Mouse (Mus musculus) cerebellum, postnatal 14 days (tissue): ENCODE measurements around the gene Vsir.
A peak's percentile ranks its signal among the peaks of the same experiment; 100 is the strongest.

Experiments
- DNase-seq, 2 experiments: peaks; one replicate each; pipeline ENCODE4 v3.0.0; 2021; ENCODE audit warnings: mixed read lengths in 2 of 2

Gene Vsir

DNA sequence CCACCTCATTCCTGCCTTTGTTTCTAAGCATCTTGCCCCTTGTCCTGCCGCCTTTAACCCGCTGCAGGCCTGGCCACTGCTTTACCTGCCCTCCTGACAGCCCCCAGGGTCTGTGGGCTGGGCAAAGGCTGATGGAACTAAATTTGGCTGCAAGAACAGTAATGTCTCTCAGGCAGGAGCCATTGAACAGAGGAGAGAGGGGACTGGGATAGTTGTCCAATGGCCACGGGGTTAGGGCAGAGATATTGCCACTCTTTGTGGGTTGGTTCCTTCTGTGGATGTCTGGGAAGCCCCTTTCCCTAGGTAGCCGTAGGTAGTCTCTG is 7.3 kb downstream of the Vsir start:
- DNase-seq = no peak

- no peak for DNase-seq
Measured at GRCm38 (mm10) chr10:60354881-60355677, 8.4 kb downstream of the Vsir start.

GRCm38 (mm10) chr10:60357441-60357840 is 10.8 kb downstream of the Vsir start:
- no peak for DNase-seq

- no peak for DNase-seq
Measured at GRCm38 (mm10) chr10:60357901-60358300, 11.2 kb downstream of the Vsir start.

GRCm38 (mm10) chr10:60358776-60359175 is 12.1 kb downstream of the Vsir start:
- no peak for DNase-seq

DNA sequence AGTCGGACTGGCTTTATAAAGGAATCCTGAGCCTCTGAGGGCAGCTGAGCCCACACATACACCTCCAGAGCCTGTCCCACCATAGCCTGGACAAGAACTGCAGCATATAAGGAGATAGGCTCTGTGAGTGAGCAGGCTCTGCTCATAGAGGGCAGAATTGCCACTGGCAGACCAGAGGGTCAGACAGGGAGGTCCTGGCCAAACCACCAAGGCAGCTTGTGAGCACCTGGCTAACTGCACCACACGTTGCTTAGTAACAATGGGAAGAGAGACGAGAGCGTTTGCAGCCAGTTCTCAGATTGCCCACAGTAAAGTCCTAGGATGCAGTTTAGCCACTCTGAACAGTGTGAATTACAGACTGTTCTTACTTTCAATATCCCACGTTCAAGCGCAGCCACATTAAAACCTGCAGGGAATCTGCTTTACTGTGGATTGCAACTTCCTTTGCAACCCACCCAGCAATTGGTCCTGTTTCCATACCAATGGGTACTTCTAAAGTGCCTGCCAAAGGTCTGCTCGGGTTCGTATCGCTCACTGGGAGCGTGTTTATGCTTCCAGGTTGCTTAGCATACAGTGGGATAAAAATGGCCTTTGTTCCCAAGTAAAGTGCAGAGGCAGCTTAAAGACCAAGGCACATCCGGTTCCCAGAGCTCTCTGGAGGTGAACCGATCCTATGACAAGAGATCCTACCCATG is 15.1 kb downstream of the Vsir start:
- DNase-seq = peak; percentile 50

DNA sequence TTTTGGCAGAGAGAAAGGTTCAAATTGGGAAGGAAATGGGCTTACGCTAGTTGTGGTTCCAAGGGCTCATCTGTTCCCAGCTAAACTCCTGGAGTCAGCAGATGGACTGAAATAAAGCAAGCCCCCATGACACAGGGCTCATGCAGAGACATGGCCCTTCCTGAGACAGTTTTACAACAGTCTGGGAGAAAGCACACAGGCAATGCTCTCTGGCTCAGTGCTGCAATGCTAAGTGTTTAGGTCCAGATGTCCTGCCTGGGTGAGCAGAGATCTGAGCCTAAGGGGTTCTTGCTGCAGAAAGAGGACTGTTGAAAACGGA is 15.6 kb downstream of the Vsir start:
- DNase-seq = peak in 1 of 2 experiments; percentile 37

DNA sequence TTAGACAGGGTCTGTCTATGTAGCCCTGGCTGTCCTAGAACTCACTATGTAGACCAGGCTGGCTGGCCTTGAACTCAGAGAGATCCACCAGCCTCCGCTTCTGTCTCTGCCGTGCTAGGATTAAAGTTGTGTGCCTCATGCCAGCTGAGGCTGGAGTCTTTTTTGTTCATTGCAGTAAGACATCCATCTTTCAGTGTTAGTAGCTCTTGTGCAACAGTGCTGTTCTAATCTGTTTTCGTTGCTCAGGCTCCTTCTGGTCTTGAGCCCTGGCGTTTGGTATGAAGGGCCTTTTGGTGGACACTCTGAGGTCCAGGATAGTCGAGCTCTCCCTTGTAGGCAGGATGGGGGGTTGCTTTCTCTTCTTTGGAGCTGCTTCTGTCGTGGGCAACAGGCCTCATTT is 16.8 kb downstream of the Vsir start:
- DNase-seq = no peak

DNA sequence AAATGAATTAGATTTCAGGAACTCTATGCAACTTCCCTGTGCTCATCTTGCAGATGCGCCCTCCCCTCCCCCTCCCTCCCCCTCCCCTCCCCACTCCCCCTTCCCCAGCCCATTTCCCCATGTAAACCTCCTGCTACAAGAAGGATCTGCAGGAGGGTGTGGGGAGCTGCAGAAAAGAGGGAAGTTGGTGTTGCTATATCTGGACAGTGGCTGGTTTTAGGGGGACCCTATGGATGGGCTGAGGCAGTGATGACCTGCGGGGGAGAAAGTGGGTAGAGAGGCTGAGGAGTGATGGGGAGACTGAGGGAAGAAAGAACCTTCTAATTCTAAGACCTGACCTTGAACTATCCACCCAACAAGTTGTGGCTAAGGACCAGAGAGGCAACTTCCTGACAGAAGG is 20.5 kb downstream of the Vsir start:
- no peak for DNase-seq

- DNase-seq = no peak
Measured at GRCm38 (mm10) chr10:60367904-60368303, 21.3 kb downstream of the Vsir start.

- DNase-seq = no peak
Measured at GRCm38 (mm10) chr10:60369405-60369804, 22.8 kb downstream of the Vsir start.

GRCm38 (mm10) chr10:60370098-60370497 is 23.4 kb downstream of the Vsir start:
- peak; percentile 67 to 68 for DNase-seq

DNA sequence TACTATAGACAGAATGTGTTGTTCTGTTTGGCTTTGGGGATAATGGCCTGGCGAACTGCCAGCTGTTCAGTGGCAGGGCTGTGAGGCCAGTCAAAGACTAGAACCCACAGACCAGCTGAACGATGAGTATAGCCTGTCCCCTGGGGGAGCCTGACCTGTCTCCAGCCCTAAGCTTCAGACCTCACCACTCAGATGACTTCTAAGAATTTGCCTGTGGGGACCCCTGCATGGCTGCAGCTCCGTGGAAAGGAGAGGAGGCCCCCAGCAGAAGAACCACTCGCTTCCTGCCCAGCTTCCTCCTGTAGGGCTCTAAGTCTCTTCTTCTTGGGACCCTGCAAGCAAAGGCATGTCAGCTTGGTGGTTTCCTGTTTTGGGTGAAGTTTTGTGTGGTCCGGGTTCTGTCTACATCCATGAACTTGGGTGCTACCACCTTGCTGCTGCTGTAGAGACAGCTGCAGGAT is 24.0 kb downstream of the Vsir start:
- peak; percentile 33 to 54 for DNase-seq

GRCm38 (mm10) chr10:60371596-60372386 is 25.1 kb downstream of the Vsir start:
- DNase-seq = no peak

DNA sequence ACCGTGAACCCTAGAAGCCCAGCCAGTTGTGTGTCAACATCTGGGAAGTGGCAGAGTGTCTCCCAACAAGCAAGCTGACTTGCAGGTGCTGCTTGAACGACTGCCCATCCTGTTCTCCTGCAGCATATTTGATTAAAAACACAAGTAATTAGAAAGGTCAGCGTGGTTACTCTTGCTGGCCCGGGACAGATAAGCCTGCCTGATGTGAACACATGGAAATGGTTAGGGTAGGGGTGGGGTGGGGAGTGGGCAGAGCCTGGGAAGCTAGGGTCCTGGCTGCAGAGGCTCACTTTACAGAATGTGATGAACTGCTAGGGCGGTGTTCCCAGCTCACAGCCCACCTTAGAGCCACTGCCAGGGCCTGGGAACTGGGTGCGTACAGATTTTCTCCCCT is 26.9 kb downstream of the Vsir start:
- no peak for DNase-seq

DNA sequence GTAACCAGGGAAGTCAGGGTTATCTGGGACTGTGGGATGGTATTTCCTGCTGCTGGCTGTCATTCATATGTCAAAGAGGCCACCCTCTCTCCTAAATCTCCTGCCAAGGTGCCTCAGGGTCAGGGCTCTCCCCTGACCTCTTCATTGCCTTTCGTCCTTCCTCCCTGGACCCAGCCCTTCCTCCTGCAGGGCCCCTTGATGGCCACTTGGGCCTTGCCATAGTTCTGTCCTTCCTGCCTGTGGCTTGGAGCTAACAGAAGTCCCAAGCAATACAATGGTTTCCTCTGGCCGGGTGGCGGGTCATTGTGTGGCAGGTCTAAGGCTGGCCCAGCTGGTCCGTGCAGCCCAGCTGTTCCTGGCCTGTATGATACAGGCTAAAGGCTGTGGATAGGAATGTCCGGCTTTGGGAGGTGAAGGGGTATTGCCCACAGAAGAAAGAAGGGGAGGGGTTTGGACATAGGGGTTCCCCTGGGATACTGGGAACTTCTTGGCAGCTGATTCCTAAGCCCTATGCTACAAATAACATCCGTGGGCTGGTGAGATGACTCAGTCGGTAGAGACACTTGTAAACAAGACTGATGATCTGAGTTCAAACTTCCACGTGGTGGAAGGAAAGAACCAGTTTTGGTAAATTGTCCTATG is 27.4 kb downstream of the Vsir start:
- DNase-seq = no peak

DNA sequence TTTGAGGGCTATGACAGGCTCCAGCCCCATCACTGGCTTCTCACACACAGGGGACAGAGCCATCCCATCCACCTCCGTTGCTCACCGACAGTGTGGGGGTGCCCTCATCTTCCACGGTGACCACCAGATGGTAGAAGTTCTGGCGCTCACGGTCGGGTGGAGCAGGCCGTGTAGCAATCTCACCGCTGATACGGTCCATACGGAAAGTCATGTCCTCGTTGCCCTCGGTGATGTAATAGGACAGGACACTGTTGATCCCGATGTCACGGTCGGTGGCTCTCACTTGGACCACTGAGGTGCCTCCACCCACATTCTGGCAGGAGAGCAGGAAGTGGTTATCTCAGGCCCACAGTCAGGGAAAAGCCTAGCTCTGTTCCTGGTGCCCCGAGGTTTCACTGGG is 30.1 kb downstream of the Vsir start:
- peak; percentile 31 to 40 for DNase-seq

GRCm38 (mm10) chr10:60379419-60379957 is 32.8 kb downstream of the Vsir start:
- DNase-seq = no peak

DNA sequence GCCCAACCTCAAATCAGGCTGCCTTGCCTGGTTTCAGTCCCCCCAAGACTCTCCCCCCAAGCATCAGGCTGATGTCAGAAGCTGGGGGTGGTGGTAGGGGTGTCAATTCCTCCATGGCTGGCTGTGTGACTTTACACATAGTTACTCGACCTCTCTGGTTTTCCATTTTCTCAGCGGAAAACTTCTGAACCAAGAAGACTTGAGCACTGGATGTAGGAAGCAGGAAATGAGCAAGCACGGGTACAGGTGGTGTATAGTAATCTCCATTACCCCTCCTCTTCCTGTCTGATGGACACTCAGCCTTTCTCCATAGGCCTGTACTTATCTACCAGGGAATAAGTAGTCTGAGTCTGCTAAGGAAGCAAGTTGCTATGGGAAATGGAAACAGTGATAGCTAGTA is 33.6 kb downstream of the Vsir start:
- no peak for DNase-seq

DNA sequence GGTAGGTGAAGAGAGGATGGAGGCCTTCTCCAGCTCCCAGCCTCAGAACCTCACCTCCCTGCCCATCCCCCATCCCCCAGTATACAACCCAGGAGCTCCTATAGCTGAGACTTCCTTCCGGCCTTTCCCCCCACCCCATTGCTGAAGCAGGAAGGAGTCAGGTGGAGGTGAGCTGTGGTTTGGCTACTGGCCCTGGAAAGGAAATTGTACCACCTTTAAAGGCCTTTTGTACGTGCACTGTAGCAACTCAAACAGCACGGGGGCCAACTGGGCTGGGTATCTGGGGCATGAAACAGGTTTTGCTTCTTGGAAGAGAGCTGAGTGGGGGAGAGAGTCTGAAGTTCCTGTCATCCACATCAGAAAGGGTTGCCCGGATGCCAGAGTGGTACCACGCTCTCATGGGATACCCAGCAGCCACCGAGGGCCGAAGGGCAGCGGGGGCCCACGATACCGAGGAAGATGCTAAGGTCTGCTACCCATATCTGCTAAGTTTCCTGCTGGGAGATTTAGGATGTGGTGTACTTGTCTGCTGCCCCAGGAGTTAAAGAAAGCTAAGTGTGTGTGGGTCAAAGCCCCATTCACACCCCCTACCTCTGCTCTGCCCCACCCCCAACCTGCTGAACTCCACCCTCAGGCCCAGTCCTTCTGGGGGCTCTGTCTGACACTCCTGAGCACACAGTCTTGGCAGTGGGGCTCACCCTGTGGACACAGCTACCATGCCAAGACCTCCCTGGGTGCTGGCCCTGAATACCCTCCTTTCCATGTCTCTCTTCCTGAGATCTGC is 34.7 kb downstream of the Vsir start:
- no peak for DNase-seq

DNA sequence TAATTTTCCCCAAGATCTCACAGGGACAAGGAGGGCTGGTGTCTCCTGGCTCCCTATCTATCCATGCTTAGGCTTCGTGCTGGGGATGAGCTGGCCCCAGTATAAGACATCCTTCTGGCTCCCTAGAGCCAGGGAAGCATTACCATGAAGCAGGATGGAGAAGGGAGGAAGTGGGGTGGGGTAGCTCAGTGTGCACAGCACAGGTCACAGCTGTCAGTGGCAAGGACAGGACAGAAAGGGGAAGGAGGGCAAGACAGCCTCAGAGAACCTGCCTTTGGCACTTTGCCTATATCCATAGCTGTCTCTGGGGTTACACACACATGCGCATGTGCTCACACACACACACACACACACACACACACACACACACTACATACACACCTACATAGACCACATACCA is 41.7 kb downstream of the Vsir start:
- no peak for DNase-seq

GRCm38 (mm10) chr10:60389447-60389865 is 42.8 kb downstream of the Vsir start:
- DNase-seq = no peak
